Mouse (Mus musculus) CD4-positive, CD25-positive, alpha-beta regulatory T cell, adult 4 months (primary cell): ENCODE results near the gene Phf5a. TPM values are rescaled to one million over a fixed set of nuclear protein-coding genes. Genes with fewer than 3 reads are reported as not detected.

Experiments
- ATAC-seq: one replicate; pipeline ENCODE4 v1.8.0; 2017
- polyA plus RNA-seq, 2 experiments: library from polyadenylated mRNA; unstranded; fragments of 100-300 nt; shearing (Covaris generic); gene quantifications; one replicate each; pipeline ENCODE4 v1.2.1; 2017

The Phf5a gene
- polyA plus RNA-seq, 2 experiments from 2014 or later: 89.8 to 111 TPM

GRCm38 (mm10) chr15:81882348-81882747, 10.6 kb upstream of the Phf5a start:
- ATAC-seq: no peak

- ATAC-seq: no peak
Observed at GRCm38 (mm10) chr15:81879531-81880401, 8.1 kb upstream of the Phf5a start.

GRCm38 (mm10) chr15:81872262-81873136, 788 bp upstream of the Phf5a start, which contains the start of gene Aco2:
Gene Aco2, plus strand, starts transcription at chr15:81872309.
- peak; percentile 86 for ATAC-seq

GRCm38 (mm10) chr15:81869985-81870384, 1.7 kb downstream of the Phf5a start:
- ATAC-seq: no peak

DNA sequence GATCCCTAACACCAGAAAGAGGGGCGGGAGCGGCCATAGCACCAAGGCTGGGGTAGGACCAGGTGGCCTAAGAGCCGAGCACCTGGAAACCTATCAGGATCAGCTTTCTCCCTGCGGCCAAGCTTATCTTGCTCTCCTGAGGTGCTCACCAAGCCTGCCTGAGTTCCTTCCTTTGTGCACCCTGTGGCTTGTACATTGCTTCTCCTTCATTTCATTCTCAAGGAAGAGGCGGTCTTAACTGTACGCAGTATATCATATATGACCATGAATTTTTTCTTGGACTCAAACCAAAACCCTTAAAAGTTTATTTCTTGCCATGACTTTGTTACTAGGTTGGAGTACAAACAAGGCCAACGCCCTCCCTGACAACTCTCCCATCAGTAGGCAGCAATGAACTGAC, 7.5 kb downstream of the Phf5a start:
- ATAC-seq: no peak

- ATAC-seq: no peak
Observed at GRCm38 (mm10) chr15:81860471-81861135, 11.1 kb downstream of the Phf5a start.

DNA sequence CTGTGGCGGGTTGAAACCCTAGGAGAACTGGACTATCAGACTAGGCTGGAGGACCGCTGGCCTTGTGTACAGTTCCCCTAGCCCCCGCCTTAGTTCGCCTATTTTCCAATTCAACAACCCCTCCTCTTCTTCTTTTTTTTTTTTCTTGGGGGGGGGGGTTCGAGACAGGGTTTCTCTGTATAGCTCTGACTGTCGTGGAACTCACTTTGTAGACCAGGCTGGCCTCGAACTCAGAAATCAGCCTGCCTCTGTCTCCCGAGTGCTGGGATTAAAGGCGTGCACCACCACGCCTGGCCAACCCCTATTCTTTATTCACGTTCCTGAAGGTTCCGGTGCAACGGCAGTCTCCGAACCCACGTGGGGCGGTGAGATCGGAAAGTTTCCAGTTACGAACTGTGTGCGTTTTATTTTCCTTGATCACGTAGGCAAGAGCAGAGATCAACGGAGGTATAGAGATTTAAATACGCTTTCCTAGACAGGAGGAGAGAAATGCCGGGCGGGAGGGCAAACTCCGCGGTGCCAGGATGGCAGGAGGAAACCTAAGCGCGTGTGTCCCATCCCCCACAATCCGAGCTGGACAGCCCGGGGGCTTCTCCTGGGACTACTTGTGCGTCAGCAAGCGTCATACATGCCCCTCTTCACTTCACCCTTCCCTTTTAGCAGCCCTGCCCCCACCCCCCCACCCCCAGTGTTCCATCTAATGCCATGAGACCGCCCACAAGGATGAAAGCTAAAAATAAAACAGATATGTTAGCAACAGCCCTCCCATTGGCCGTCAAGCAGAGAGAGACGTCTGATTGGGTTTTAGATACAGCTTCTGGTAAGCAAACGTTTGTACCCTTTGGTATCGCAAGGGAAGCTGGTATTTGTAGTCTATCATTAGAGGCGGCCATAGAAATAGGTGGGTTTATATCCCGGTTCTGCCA, 12.1 kb downstream of the Phf5a start:
- ATAC-seq: peak; percentile 75

- peak; percentile 13 for ATAC-seq
Observed at GRCm38 (mm10) chr15:81858517-81859329, 13.0 kb downstream of the Phf5a start, which contains the start of gene Tob2. Gene Tob2, minus strand, starts transcription at chr15:81858796.

DNA sequence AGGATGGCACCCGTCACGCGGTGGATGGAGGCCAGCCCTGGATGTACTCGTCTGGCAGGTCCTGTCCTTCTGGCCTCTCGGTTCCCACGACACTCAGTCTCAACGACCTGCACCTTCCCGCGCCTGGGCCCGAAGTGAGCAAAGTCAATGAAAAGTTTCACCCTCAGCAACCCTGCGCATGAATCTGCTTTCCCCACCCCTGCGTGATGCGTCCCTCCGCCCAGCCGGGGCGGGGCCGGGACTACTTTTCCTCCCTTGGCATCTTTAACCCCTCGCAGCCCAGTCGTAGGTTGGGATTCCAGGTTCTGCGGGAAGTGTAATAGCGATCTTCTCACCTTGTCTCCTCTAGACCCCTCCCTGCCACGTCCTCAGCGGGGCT, 13.6 kb downstream of the Phf5a start:
- ATAC-seq: peak; percentile 25

DNA sequence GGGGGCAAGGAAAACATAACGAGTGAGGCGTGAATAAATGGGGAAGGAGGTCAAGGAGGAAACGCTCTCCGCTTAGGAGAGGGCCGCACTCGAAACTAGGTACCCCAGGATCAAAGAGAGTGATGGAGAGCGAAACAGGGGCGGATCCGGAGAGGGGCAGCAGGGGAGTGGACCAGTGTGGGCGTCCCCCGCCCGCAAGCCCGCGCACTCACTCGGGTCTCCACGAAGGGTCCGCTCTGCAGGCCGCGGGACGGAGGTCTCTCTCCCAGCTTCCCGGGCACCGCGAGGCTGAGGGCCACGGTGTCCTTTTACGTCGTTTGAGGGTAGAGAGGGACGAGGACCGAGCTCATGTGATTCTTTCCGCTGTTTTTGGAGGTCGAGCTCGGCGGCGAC, 14.0 kb downstream of the Phf5a start:
- no peak for ATAC-seq

DNA sequence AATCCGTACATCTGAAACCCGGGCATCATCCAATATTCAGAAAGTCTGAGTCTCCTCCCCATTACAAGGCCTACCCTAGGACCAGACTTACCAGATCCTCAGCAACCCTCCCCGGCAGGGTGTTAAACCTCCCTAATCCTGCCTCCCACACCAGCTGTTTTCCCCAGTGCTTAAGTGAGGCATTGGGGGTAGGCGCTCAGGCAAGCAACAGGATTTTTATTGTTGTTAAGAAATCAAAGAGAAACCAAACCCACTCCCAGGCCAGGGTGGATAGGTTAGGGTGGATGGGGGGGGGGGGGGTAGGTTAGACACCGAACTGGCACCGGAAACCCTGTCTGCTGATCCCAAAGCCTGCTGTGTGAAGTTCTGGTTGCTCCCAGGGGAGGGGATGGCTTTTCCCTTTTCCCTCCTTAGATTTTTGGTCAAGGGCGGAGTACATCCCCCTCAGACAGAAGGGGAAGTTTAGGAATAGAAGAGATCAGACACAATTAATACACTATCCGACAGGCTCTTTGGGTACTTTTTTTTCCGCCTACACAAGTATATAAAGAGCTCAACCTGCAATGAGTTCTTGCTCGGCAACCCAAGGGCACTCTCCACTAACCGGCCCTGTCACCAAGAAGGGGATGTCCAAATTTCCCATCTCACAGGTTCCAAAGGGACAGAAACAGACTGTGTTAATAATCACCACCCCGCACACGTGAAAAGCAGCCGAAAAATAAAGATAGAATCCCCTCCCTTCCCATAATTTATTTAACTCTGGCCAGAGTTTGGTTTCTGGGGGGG, 14.6 kb downstream of the Phf5a start:
- no peak for ATAC-seq

GRCm38 (mm10) chr15:81856030-81856790, 15.5 kb downstream of the Phf5a start:
- peak; percentile 56 for ATAC-seq

DNA sequence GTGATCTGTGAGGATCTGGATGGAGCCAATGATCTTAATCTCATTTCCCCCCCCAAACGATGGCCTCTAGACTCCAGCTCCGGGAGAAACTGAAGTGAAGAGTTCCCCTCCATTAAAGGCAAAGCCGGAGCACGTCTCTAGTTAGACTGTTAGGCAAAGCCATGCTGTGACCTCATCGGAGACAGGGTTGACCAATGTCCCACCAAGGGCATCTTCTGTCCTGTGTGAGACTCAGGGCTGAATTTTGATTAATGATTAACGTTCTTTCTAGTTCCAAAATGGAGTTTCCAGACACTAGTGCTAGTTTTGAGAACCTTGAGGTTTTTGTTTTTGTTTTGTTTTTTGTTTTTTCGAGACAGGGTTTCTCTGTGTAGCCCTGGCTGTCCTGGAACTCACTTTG, 18.6 kb downstream of the Phf5a start:
- ATAC-seq: no peak

DNA sequence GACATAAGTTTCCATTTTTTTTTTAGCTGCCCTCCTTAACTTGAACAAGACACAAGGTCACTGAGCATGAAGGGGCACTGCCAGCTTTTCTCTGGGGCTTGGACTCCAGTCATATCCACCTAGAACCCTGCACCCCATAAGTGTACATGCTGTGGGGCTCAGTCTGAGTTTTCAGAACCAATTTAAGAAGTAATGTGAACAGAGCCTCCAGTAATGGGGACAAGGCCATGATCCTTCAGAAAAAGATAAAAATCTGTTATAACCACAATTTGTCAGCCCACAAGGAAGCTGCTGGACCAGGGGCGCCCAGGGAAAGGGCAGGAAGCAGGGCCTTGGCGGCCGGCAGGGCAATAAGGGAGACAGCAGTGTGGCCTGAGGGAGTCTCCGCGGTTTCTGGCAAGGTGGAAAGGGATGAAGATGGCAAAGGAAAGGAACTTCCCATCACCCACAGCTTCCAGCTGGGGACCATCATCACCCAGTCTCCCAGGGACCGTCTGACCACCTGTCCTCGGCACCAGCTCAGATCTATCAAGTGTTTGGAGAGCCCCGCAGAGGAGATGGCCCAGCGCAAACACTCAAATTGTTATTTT, 19.2 kb downstream of the Phf5a start:
- ATAC-seq: no peak

- no peak for ATAC-seq
Observed at GRCm38 (mm10) chr15:81851375-81851774, 20.3 kb downstream of the Phf5a start.

DNA sequence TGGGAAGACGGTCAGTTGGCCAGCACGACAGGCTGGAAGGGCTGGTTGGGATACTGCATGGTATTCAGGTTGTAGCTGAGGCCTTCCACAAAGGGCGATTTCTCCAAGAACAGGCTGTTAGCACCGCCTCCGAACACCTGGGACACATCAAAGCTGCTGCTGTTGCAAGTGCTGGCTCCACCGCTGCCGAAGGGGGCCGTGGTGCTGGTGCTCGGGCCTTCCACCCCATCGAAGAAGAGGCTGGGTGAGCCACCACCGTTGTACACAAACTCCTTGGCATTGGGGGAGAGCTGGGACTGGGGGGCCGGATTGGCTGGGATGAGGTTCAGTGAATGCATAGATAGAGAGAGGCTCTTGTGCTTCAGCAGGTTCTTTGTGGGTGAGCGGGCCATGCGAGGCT, 21.0 kb downstream of the Phf5a start:
- ATAC-seq: no peak

GRCm38 (mm10) chr15:81849104-81849503, 22.6 kb downstream of the Phf5a start:
- ATAC-seq: no peak

- peak; percentile 92 for ATAC-seq
Observed at GRCm38 (mm10) chr15:81848301-81848700, 23.4 kb downstream of the Phf5a start.

GRCm38 (mm10) chr15:81847861-81848260, 23.9 kb downstream of the Phf5a start:
- no peak for ATAC-seq
